Mouse (Mus musculus) CH12.LX (cell line): ENCODE data around the gene Ddx41. TPM values are rescaled to one million over a fixed set of nuclear protein-coding genes. Genes with fewer than 3 reads are reported as not detected.

Experiments used
- DNase-seq: peaks from one replicate; pipeline ENCODE4 v3.0.0-alpha.2; 2013; ENCODE audit errors: extremely low read depth
- H3K27ac ChIP-seq: 2 replicates; pipeline ENCODE4 v1.5.1; 2012; ENCODE audit warnings: low read depth, mild to moderate bottlenecking, control low read depth, moderate library complexity; ENCODE audit not compliant: insufficient read depth
- H3K27me3 ChIP-seq: replicated peaks from 2 replicates; pipeline ENCODE3; 2012; ENCODE audit warnings: inconsistent platforms
- H3K36me3 ChIP-seq, 2 experiments: replicated peaks in 1 of 2; 2 replicates each; pipeline versions ENCODE3 to v1.6.1; 2012; ENCODE audit warnings: inconsistent platforms in 1 of 2, low read length in 1 of 2, mild to moderate bottlenecking in 1 of 2, mixed read lengths in 1 of 2, moderate library complexity in 1 of 2; ENCODE audit not compliant: control insufficient read depth in 1 of 2, insufficient read depth in 1 of 2
- H3K4me1 ChIP-seq, 2 experiments: 2 replicates each; pipeline ENCODE4 v1.6.1; 2012; ENCODE audit warnings: inconsistent platforms in 1 of 2, moderate library complexity in 1 of 2; ENCODE audit not compliant: insufficient read depth in 2 of 2, control insufficient read depth in 1 of 2
- H3K4me2 ChIP-seq: 2 replicates; pipeline ENCODE4 v1.6.1; 2012; ENCODE audit warnings: low read depth, mild to moderate bottlenecking, control low read depth; ENCODE audit not compliant: poor library complexity, insufficient read depth, severe bottlenecking
- H3K4me3 ChIP-seq, 3 experiments: fragments of 150-350 bp in 1 of 3; sonication (generic) in 1 of 3; replicated peaks in 1 of 3; 2 replicates each; pipeline versions ENCODE3 to v1.5.1; 2011 to 2012; ENCODE audit warnings: low read depth in 2 of 3, low read length in 2 of 3, mild to moderate bottlenecking in 2 of 3, moderate library complexity in 2 of 3, control low read depth in 1 of 3, improper control_type of control experiment in 1 of 3, inconsistent platforms in 1 of 3, mixed read lengths in 1 of 3; ENCODE audit not compliant: poor library complexity in 1 of 3
- H3K79me2 ChIP-seq: replicated peaks from 2 replicates; pipeline ENCODE4 v1.6.1; 2012; ENCODE audit warnings: mild to moderate bottlenecking, moderate library complexity; ENCODE audit not compliant: control insufficient read depth, poor library complexity, insufficient read depth, severe bottlenecking; ENCODE audit errors: extremely low read depth
- H3K9ac ChIP-seq: 2 replicates; pipeline ENCODE4 v1.6.1; 2012; ENCODE audit warnings: low read depth, mild to moderate bottlenecking, control low read depth, moderate library complexity; ENCODE audit not compliant: insufficient read depth
- H3K9me3 ChIP-seq: replicated peaks from 2 replicates; pipeline ENCODE3; 2012; ENCODE audit warnings: low read length, inconsistent platforms, mixed read lengths
- BHLHE40 ChIP-seq: IDR thresholded peaks from 2 replicates; pipeline ENCODE4 v1.6.1; 2011; ENCODE audit warnings: mild to moderate bottlenecking, low read depth, low read length, improper control_type of control experiment
- CHD1 ChIP-seq: IDR thresholded peaks from 2 replicates; pipeline ENCODE4 v1.6.1; 2012; ENCODE audit warnings: low read depth, low read length, improper control_type of control experiment, inconsistent platforms
- CHD2 ChIP-seq: IDR thresholded peaks from 2 replicates; pipeline ENCODE4 v1.6.1; 2011; ENCODE audit warnings: low read length, improper control_type of control experiment
- CTCF ChIP-seq, 2 experiments: IDR thresholded peaks in 1 of 2; conservative IDR thresholded peaks in 1 of 2; 2 replicates each; pipeline ENCODE4 v1.5.1; 2011 to 2012; ENCODE audit warnings: low read depth in 2 of 2, low read length in 2 of 2, improper control_type of control experiment in 1 of 2, inconsistent platforms in 1 of 2, mild to moderate bottlenecking in 1 of 2, moderate library complexity in 1 of 2
- EP300 ChIP-seq: IDR thresholded peaks from 2 replicates; pipeline ENCODE4 v1.6.1; 2011; ENCODE audit warnings: low read length, improper control_type of control experiment
- ETS1 ChIP-seq: conservative IDR thresholded peaks from 2 replicates; pipeline ENCODE4 v1.6.1; 2012; ENCODE audit warnings: low read depth, mild to moderate bottlenecking, inconsistent platforms, low read length, improper control_type of control experiment, moderate library complexity
- GABPA ChIP-seq: IDR thresholded peaks from 2 replicates; pipeline ENCODE4 v1.6.1; 2012; ENCODE audit warnings: low read depth, low read length, improper control_type of control experiment, inconsistent platforms; ENCODE audit not compliant: insufficient replicate concordance
- HCFC1 ChIP-seq: IDR thresholded peaks from 2 replicates; pipeline ENCODE4 v1.6.1; 2012; ENCODE audit warnings: low read depth, mild to moderate bottlenecking, inconsistent platforms, low read length, improper control_type of control experiment
- IRF4 ChIP-seq: IDR thresholded peaks from 2 replicates; pipeline ENCODE4 v1.6.1; 2014; ENCODE audit warnings: low read depth, mild to moderate bottlenecking, inconsistent platforms, low read length, improper control_type of control experiment
- JUN ChIP-seq: IDR thresholded peaks from 2 replicates; pipeline ENCODE4 v1.6.1; 2011; ENCODE audit warnings: low read depth, mild to moderate bottlenecking, low read length, improper control_type of control experiment, moderate library complexity; ENCODE audit not compliant: insufficient read depth
- JUND ChIP-seq: conservative IDR thresholded peaks from 2 replicates; pipeline ENCODE4 v1.6.1; 2011; ENCODE audit warnings: low read depth, low read length, improper control_type of control experiment
- KAT2A ChIP-seq: IDR thresholded peaks from 2 replicates; pipeline ENCODE4 v1.6.1; 2012; ENCODE audit warnings: low read length, improper control_type of control experiment, inconsistent platforms; ENCODE audit not compliant: insufficient replicate concordance
- MAFK ChIP-seq: IDR thresholded peaks from 2 replicates; pipeline ENCODE4 v1.6.1; 2011; ENCODE audit warnings: low read length, improper control_type of control experiment; ENCODE audit not compliant: insufficient replicate concordance
- MAX ChIP-seq: IDR thresholded peaks from 2 replicates; pipeline ENCODE4 v1.6.1; 2011; ENCODE audit warnings: low read length, improper control_type of control experiment
- MEF2A ChIP-seq: IDR thresholded peaks from 2 replicates; pipeline ENCODE4 v1.6.1; 2014; ENCODE audit warnings: low read depth, mild to moderate bottlenecking, inconsistent platforms, low read length, improper control_type of control experiment, borderline replicate concordance
- MXI1 ChIP-seq: IDR thresholded peaks from 2 replicates; pipeline ENCODE4 v1.6.1; 2011; ENCODE audit warnings: mild to moderate bottlenecking, low read depth, low read length, improper control_type of control experiment
- MYC ChIP-seq: IDR thresholded peaks from 2 replicates; pipeline ENCODE4 v1.6.1; 2011; ENCODE audit warnings: low read depth, mild to moderate bottlenecking, improper control_type of control experiment, low read length
- NELFE ChIP-seq: IDR thresholded peaks from 2 replicates; pipeline ENCODE4 v1.6.1; 2011; ENCODE audit warnings: low read depth, low read length, improper control_type of control experiment
- NRF1 ChIP-seq: IDR thresholded peaks from 2 replicates; pipeline ENCODE4 v1.6.1; 2014; ENCODE audit warnings: low read depth, mild to moderate bottlenecking, inconsistent platforms, low read length, improper control_type of control experiment, moderate library complexity
- PAX5 ChIP-seq: IDR thresholded peaks from 2 replicates; pipeline ENCODE4 v1.6.1; 2012; ENCODE audit warnings: low read length, inconsistent platforms, mixed read lengths
- POLR2A ChIP-seq: IDR thresholded peaks from 2 replicates; pipeline ENCODE4 v1.6.1; 2011; ENCODE audit warnings: low read depth, mild to moderate bottlenecking, improper control_type of control experiment, low read length
- POLR2AphosphoS2 ChIP-seq: IDR thresholded peaks from 2 replicates; pipeline ENCODE4 v1.6.1; 2011; ENCODE audit warnings: low read depth, low read length, improper control_type of control experiment
- RAD21 ChIP-seq: IDR thresholded peaks from 2 replicates; pipeline ENCODE4 v1.6.1; 2011; ENCODE audit warnings: low read depth, mild to moderate bottlenecking, low read length, improper control_type of control experiment, moderate library complexity
- SIN3A ChIP-seq: IDR thresholded peaks from 2 replicates; pipeline ENCODE4 v1.6.1; 2012; ENCODE audit warnings: low read length, improper control_type of control experiment, inconsistent platforms
- SMC3 ChIP-seq: IDR thresholded peaks from 2 replicates; pipeline ENCODE4 v1.6.1; 2011; ENCODE audit warnings: low read depth, low read length, improper control_type of control experiment
- TBP ChIP-seq: conservative IDR thresholded peaks from 2 replicates; pipeline ENCODE4 v1.6.1; 2011; ENCODE audit warnings: low read depth, low read length, improper control_type of control experiment
- TCF12 ChIP-seq: IDR thresholded peaks from 2 replicates; pipeline ENCODE4 v1.6.1; 2014; ENCODE audit warnings: low read depth, mild to moderate bottlenecking, inconsistent platforms, low read length, improper control_type of control experiment
- UBTF ChIP-seq: IDR thresholded peaks from 2 replicates; pipeline ENCODE4 v1.6.1; 2012; ENCODE audit warnings: low read depth, mild to moderate bottlenecking, inconsistent platforms, low read length, improper control_type of control experiment, moderate library complexity
- USF1 ChIP-seq: IDR thresholded peaks from 2 replicates; pipeline ENCODE4 v1.6.1; 2014; ENCODE audit warnings: low read depth, mild to moderate bottlenecking, inconsistent platforms, low read length, improper control_type of control experiment
- ZC3H11A ChIP-seq: IDR thresholded peaks from 2 replicates; pipeline ENCODE4 v1.6.1; 2012; ENCODE audit warnings: low read depth, mild to moderate bottlenecking, inconsistent platforms, low read length, improper control_type of control experiment
- ZKSCAN1 ChIP-seq: IDR thresholded peaks from 2 replicates; pipeline ENCODE4 v1.6.1; 2012; ENCODE audit warnings: low read depth, inconsistent platforms, low read length, improper control_type of control experiment, borderline replicate concordance
- ZMIZ1 ChIP-seq: IDR thresholded peaks from 2 replicates; pipeline ENCODE4 v1.6.1; 2012; ENCODE audit warnings: low read depth, mild to moderate bottlenecking, inconsistent platforms, low read length, improper control_type of control experiment
- ZNF384 ChIP-seq: IDR thresholded peaks from 2 replicates; pipeline ENCODE4 v1.6.1; 2012; ENCODE audit warnings: low read depth, low read length, improper control_type of control experiment, inconsistent platforms
- dilution Hi-C: fragments of 300-500 bp; cut with MboI; formaldehyde crosslinking; loops from 2 replicates; pipeline ENCODE4 v1.14.3; 2020; ENCODE audit warnings: low sequenced_read_pairs; ENCODE audit not compliant: extremely low pct_unique_long_range_greater_than_20kb, extremely low pct_ligation_motif_present
- in situ Hi-C: fragments of 300-500 bp; cut with MboI; formaldehyde crosslinking; loops from 3 replicates; pipeline ENCODE4 v1.14.3; 2019; ENCODE audit warnings: low sequenced_read_pairs, low pct_ligation_motif_present, low pct_unique_long_range_greater_than_20kb, mixed read lengths
- polyA plus RNA-seq: library from polyadenylated mRNA; unstranded; fragments of >175 nt; gene quantifications from 2 replicates; pipeline ENCODE4 v1.2.1, GENCODE M21; 2012; ENCODE audit warnings: low read depth; ENCODE audit not compliant: insufficient read length
- total RNA-seq, 2 experiments: library from RNA; depleted of rRNA; stranded (reverse); fragments of 300-350 nt in 1 of 2; fragments of >200 nt in 1 of 2; gene quantifications; 2 replicates each; pipeline ENCODE4 v1.2.3; 2012 to 2014

The Ddx41 gene
- total and polyA plus RNA-seq, 3 experiments = 56.6 to 107 (median 95.3) TPM

DNA sequence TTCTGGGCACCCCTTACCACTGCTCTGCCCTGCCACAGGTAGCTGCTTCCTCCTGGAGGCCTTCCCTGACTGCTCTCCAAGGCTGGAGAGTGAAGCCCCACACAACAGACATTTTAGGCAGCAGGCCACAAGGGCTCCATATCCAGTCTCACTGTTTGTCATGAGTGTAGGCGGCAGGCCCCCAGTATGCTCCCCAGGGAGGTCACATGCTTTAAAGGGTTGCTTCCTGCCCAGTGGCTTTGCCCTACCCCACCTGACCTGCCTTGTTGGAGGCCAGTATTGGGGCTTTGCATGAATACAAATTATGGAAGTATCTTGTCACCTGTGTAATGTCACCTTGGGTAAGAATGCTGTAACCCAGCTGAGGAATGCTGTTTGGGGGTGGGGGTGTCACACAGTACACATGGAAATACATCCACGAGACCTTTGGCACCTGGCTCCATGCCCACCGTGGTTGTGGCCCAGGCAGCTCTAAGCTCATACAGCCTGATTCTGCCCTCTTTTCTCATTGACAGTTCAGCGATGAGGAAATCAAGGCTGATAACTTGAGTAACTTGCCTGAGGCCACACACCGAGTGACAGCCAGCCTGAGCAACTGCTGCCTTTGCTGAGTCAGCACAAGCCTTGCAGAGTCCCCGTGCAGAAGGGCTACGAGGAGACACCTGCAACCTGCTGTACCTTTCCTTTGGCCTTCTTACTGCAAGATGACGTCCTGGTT, 7.1 kb downstream of the Ddx41 start, which contains the start of gene Dok3 (continued):
- no peak for TF ChIP-seq JUN
- peak; percentile 84 for TF ChIP-seq ETS1

DNA sequence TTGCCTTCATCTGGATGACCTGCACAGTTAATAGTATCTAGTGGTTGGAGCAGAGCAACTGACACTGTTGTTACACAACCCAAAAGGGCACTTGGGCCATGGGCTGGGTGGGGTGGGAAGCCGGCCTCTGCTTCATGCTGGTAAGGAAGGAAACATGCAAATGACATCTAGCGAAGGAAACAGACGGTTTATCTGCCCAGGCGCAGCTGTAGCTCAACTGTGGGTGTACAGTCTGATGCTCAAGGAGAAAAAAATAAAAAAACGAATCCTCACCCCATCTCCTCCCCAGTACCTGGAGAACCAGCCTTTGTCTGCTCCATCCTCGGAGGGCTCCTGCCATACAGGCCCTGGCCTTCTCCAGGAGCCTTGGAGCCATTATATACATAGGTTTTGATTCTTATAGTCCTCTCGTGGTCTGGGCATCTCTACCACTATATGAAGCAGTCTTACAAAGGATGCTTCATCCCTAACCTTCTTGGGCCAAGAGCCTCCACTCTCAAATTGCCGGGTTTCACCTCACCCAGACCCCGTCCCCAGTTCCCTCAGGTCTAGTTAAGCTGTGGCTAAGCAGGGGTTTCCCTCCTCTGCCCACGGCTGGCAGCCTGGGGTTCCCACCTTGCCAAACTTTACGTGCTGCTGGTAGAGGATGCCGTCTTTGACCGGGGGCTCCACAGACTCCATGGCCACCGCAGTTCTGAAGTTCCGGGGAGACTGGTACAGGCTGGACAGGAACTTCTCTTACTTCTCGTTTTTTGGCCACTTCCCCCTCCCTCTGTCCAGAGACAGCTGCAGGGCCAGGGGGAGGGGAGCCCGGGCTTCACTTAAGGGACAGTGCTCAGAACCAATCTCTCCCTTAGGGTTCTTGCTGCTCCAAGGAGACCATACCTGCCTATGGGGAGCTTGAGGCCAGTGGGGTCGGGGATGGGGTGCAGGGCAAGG, 8.4 kb downstream of the Ddx41 start:
- in situ Hi-C loops = no loop called here
- TF ChIP-seq TBP (0 out of 2 replicates have a peak, but pooled peaks have one; percentile 60), UBTF (no peak), MYC (0 out of 2 replicates have a peak, but pooled peaks have one; percentile 34), MAX (peak; percentile 40), ZNF384 (peak; percentile 83), USF1 (no peak), CTCF (conservative IDR thresholded peaks at IDR 0.05 in 1 of 2, IDR thresholded peaks at IDR 0.05 in 1 of 2; ENCODE audit: low read depth in 2 of 2, low read length in 2 of 2) (no peak; a peak in 1 of 4 replicates), IRF4 (peak; percentile 69; the same call in 1 of the 2 replicates), TCF12 (peak; percentile 79), SMC3 (no peak), ZKSCAN1 (no peak), ZC3H11A (no peak), SIN3A (peak; percentile 60), MAFK (peak; percentile 53; the same call in 1 of the 2 replicates), RAD21 (no peak), GABPA (no peak), NRF1 (peak; percentile 37), POLR2A (peak; percentile 65), PAX5 (no peak), JUND (no peak), ETS1 (peak; percentile 72), MXI1 (peak; percentile 21), POLR2AphosphoS2 (no peak; the same call in 1 of the 2 replicates), HCFC1 (peak; percentile 57), MEF2A (peak; percentile 61), EP300 (peak; percentile 73), NELFE (peak; percentile 56; the same call in 1 of the 2 replicates), BHLHE40 (peak; percentile 13; the same call in 1 of the 2 replicates), KAT2A (no peak), CHD2 (peak; percentile 82), ZMIZ1 (peak; percentile 31; the same call in 1 of the 2 replicates), CHD1 (no peak; the same call in 1 of the 2 replicates)

More for the DNA sequence above, 8.4 kb downstream of the Ddx41 start:
- dilution Hi-C loops = no loop called here
- Histone ChIP-seq H3K4me1 (peaks cover 33 to 57% of the 10 kb centered on the region in 2 experiments), H3K4me3 (peak overlapping the region; percentile 60 to 84 (median 80)), H3K9ac (peak overlapping the region; percentile 94), H3K27ac (peak overlapping the region; percentile 99), H3K4me2 (peak overlapping the region; percentile 85), H3K36me3 (peaks cover 66 to 67% of the 10 kb centered on the region in 2 experiments), H3K27me3 (no peaks in the 10 kb centered on the region), H3K79me2 (peaks cover 2% of the 10 kb centered on the region; the same call in 1 of the 2 replicates), H3K9me3 (no peaks in the 10 kb centered on the region)
- peak; percentile 75 for DNase-seq
